Mouse (Mus musculus) testis, adult 2 months (tissue): ENCODE data around the gene Dll4.

Source experiments
- CTCF ChIP-seq: fragments of 200-500 bp; IDR thresholded peaks from 2 replicates; pipeline ENCODE4 v1.5.1; 2012; ENCODE audit warnings: low read depth, mild to moderate bottlenecking, inconsistent platforms, low read length, moderate library complexity; ENCODE audit not compliant: control insufficient read depth, insufficient read depth, insufficient replicate concordance
- POLR2A ChIP-seq: fragments of 200-500 bp; IDR thresholded peaks from 2 replicates; pipeline ENCODE4 v1.6.1; 2012; ENCODE audit warnings: low read depth, mild to moderate bottlenecking, inconsistent platforms, low read length, moderate library complexity; ENCODE audit not compliant: control insufficient read depth

DNA sequence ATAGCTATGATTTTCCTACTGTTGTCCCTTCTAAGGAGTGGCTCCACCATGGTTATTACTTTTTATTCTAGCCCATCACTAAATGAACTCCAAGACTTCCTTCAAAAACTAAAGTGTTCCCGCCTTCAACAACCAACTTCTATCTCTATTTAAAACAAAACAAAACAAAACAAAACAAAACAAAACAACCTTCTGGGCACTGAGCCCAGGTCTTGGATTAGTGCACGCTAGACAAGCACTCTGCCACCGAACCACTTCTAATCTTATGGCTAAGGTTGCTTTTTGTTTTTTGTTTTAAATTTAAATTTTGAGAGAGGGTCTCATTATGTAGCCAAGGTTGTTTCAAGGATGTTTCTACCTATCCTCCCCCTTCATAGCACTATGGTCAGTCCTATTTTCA lies 52.2 kb downstream of the Dll4 start:
- TF ChIP-seq POLR2A (no peak), CTCF (no peak)
